15 mouse cellular contexts compared by ENCODE assay signal in genomic region chr17:50477277-50477676, GRCm38 (mm10).
"Had no signal": no experiment of that assay in that cellular context is flagged by ENCODE, and none has a peak within 500 bp of the region (broad histone marks: within the 10 kb centered on the region; RNA-seq: fewer than 3 reads in every experiment).

No protein-coding gene starts in this region.

- H3K9me3 ChIP-seq: neural tube, embryonic 13.5 days; neural tube, embryonic 15.5 days; stomach, embryonic 15.5 days had no signal

- H3K36me3 ChIP-seq: neural tube, embryonic 13.5 days; neural tube, embryonic 15.5 days; stomach, embryonic 15.5 days had no signal

- H3K27me3 ChIP-seq: neural tube, embryonic 13.5 days; neural tube, embryonic 15.5 days; stomach, embryonic 15.5 days had no signal

- H3K27ac ChIP-seq: neural tube, embryonic 13.5 days; neural tube, embryonic 15.5 days; stomach, embryonic 15.5 days; stomach, postnatal 0 days had no signal

- H3K4me1 ChIP-seq: neural tube, embryonic 13.5 days; neural tube, embryonic 15.5 days; stomach, embryonic 15.5 days had no signal

- H3K4me2 ChIP-seq: neural tube, embryonic 13.5 days; neural tube, embryonic 15.5 days; stomach, embryonic 15.5 days had no signal

- DNase-seq: retina, postnatal 1 day; right cerebral cortex, postnatal 14 days; right cerebral cortex, postnatal 25 days; right cerebral cortex, postnatal 4 days; spleen, adult 18-20 months; thymus, adult 18-20 months; thymus, adult 2 months; thymus, postnatal 14 days; thymus, postnatal 25 days; thymus, postnatal 36 days; thymus, postnatal 4 days had no signal

- H3K9ac ChIP-seq: neural tube, embryonic 13.5 days; neural tube, embryonic 15.5 days; stomach, embryonic 15.5 days had no signal

- H3K4me3 ChIP-seq: neural tube, embryonic 13.5 days; neural tube, embryonic 15.5 days; stomach, embryonic 15.5 days had no signal
